Mouse (Mus musculus) layer of hippocampus, adult 11-12 months (tissue): Measurements from ENCODE around the gene Hykk.
"Not testable (repeated sequence)": the region's sequence is repeated elsewhere in the genome, so short reads cannot be mapped to it uniquely, and the experiment has no call there.

Experiments
- DNase-seq: peaks from one replicate; pipeline ENCODE4 v3.0.0; 2022; ENCODE audit warnings: low spot score

The Hykk gene

GRCm38 (mm10) chr9:54917010-54917677, at the start of gene Hykk:
Gene Hykk, plus strand, starts transcription at chr9:54917283.
- peak; percentile 91 for DNase-seq

GRCm38 (mm10) chr9:54878759-54879158, 38.3 kb upstream of the Hykk start:
- DNase-seq: no peak

- no peak for DNase-seq
These were observed 25.0 kb upstream of the Hykk start for GRCm38 (mm10) chr9:54892111-54892510.

GRCm38 (mm10) chr9:54897097-54897496, 20.0 kb upstream of the Hykk start:
- DNase-seq: no peak

GRCm38 (mm10) chr9:54909446-54909845, 7.6 kb upstream of the Hykk start:
- DNase-seq: no peak

- no peak for DNase-seq
These were observed 1.5 kb upstream of the Hykk start for GRCm38 (mm10) chr9:54915576-54915975.

GRCm38 (mm10) chr9:54916401-54916800, 682 bp upstream of the Hykk start:
- no peak for DNase-seq

- DNase-seq: no peak
These were observed 1.1 kb downstream of the Hykk start for GRCm38 (mm10) chr9:54918191-54918590.

GRCm38 (mm10) chr9:54918781-54919180, 1.7 kb downstream of the Hykk start:
- no peak for DNase-seq

GRCm38 (mm10) chr9:54919946-54920345, 2.9 kb downstream of the Hykk start:
- DNase-seq: no peak

- no peak for DNase-seq
These were observed 13.7 kb downstream of the Hykk start for GRCm38 (mm10) chr9:54930741-54931140.

GRCm38 (mm10) chr9:54931765-54932164, 14.7 kb downstream of the Hykk start:
- no peak for DNase-seq

GRCm38 (mm10) chr9:54932379-54932778, 15.3 kb downstream of the Hykk start:
- DNase-seq: no peak

GRCm38 (mm10) chr9:54942071-54942470, 25.0 kb downstream of the Hykk start:
- DNase-seq: no peak

GRCm38 (mm10) chr9:54944467-54944866, 27.4 kb downstream of the Hykk start:
- DNase-seq: no peak

- peak; percentile 17 for DNase-seq
These were observed 29.2 kb downstream of the Hykk start for GRCm38 (mm10) chr9:54946256-54946655.

- no peak for DNase-seq
These were observed 32.4 kb downstream of the Hykk start for GRCm38 (mm10) chr9:54949465-54949864.

GRCm38 (mm10) chr9:54950162-54950561, 33.1 kb downstream of the Hykk start:
- DNase-seq: not testable (repeated sequence)

GRCm38 (mm10) chr9:54950575-54951321, 33.7 kb downstream of the Hykk start, which contains the start of the genes Psma4 and AY074887:
Gene Psma4, plus strand, starts transcription at chr9:54950790.
Gene AY074887, minus strand, starts transcription at chr9:54950998.
- peak; percentile 86 for DNase-seq

GRCm38 (mm10) chr9:54961059-54961458, 44.0 kb downstream of the Hykk start:
- DNase-seq: no peak

- DNase-seq: no peak
These were observed 46.6 kb downstream of the Hykk start for GRCm38 (mm10) chr9:54963669-54964068.

- no peak for DNase-seq
These were observed 53.0 kb downstream of the Hykk start for GRCm38 (mm10) chr9:54969972-54970637.

- DNase-seq: no peak
These were observed 63.6 kb downstream of the Hykk start, which contains the start of gene Chrna5 for GRCm38 (mm10) chr9:54980674-54981073. Gene Chrna5, plus strand, starts transcription at chr9:54980880.
